Mouse (Mus musculus): ENCODE measurements around the gene Ppp2r5e.

Gene Ppp2r5e

DNA sequence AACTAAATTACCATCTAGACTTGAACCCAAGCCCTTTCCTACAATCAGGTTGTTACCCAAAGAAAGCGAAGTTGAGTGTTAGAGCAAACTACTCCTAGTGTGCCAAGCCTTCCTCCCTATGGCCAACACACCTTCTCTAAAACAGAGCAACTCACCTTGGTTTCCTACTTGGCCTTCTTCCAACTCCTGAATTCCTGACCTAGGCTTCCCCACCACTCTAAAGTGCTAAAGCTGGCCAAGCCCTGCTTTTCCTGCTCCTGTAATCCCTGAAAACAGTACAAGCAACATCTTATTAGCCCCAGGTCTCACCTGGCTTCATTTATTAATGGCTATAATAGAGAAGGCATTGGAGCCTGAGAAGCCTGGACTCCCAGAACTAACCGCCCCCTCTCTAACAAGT is 17.0 kb downstream of the Ppp2r5e start:
- in situ Hi-C loops (cut with MboI, MseI), result no loop called here

DNA sequence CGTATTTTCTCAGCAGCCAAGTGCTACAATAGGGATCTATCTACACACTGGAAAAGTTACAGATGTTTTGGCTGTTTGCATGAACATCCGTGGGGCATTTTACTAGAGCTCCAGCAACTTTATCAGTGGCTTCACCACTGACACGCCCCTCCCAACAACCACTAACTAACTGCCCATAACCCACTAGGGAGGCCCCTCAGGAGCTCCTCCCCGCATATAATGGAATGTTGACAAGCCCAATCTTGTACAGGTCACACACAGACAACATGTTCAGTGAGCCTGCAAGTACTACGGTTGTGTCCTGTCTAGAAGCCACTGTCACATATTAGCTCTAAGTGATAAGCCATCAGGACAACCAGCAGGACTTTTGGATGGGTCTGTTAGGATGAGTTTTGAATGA is 18.8 kb downstream of the Ppp2r5e start:
- in situ Hi-C loops (cut with MboI, MseI), result no loop called here

DNA sequence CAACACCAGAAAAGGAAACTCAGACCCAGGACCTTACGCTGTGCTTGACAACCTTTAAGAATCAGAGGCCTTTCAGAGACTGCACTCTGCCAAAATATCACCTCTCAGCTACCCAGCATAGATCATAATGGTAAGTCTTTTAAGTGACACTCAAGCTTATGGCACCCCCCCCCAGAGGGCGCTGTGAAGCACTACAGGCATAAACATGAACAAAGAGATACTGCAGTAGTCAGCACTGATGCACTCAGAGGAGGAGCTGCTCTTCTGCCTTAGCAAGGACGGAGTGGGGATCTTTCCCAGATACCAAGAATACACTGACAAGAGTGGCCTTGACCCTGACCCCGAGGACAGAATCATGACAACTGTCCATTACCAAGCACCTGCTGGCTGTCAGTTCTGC is 23.8 kb downstream of the Ppp2r5e start:
- in situ Hi-C loops (cut with MboI, MseI), result no loop called here

DNA sequence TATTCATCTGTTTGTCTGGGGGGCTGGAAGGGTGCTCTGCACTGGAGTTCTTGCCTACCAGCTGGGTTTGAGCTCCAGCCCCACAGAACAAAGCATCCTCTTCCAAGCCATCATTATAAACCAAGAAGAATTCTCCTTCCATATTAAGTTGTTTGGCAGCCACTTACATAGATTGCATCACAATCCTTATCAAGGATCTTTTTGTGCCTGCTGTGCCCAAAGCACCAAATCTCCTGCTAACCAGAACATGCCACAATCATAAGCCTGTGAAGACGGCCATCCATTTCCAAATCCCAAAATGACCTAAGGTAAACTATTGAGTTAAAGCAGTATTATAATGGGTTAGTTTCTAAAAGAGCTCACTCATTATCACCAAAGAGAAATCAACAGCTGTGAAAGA is 25.9 kb downstream of the Ppp2r5e start:
- in situ Hi-C loops (cut with MboI, MseI), result no loop called here

DNA sequence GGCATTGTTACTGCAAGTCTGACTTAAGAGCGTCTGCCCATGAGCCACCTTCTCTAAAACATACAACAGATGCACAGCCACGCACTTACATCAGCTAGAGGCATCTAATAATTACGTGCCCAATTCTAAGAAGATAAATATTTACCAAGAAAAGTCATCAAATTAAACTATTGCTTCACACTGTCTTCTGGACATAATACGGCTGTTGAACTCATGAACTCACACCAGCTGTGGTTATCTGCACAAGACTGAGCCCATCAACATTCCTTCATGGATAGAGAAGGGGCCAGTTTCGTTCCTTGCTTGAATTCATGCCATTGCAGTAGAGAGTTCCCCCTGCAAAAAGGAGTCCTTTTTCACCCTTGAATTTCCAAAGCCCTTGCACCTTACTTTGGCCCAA is 28.3 kb downstream of the Ppp2r5e start:
- in situ Hi-C loops (cut with MboI, MseI), result no loop called here

DNA sequence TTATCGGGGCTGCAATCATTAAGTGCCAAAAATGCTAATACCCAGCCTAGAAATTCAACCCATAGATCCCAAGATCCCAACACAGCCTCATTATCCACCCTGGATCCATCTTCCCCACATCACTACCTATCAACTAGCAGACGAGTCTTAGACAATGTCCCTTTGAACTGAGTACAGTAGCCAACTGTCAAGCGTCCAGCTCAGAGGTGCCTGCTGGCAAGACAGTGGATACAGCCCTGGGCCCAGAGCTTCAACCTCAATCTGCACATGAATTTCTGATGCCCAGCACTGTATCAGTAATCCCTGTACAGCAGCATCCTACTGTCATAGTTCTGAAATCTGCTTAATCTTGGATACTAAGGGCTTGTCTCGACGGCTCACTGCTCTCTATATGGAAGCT is 30.3 kb downstream of the Ppp2r5e start:
- in situ Hi-C loops (cut with MboI, MseI), result no loop called here

DNA sequence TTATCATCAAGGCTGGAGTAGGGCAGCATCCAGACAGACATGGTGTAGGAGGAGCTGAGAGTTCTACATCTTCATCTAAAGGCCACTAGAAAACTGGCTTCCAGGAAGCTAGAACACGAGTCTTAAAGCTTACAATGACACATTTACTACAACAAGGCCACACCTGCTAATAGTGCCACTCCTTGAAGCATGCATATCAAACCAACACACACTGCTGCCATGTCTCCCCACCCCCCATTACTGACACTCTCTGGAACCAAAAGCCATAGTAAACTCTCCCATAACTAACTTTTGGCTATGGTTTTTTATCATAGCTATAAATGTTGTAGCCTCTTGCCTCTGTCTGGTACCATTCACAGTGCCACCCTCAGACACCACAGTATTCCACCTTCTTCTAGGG is 31.5 kb downstream of the Ppp2r5e start:
- in situ Hi-C loops (cut with MboI, MseI), result no loop called here

DNA sequence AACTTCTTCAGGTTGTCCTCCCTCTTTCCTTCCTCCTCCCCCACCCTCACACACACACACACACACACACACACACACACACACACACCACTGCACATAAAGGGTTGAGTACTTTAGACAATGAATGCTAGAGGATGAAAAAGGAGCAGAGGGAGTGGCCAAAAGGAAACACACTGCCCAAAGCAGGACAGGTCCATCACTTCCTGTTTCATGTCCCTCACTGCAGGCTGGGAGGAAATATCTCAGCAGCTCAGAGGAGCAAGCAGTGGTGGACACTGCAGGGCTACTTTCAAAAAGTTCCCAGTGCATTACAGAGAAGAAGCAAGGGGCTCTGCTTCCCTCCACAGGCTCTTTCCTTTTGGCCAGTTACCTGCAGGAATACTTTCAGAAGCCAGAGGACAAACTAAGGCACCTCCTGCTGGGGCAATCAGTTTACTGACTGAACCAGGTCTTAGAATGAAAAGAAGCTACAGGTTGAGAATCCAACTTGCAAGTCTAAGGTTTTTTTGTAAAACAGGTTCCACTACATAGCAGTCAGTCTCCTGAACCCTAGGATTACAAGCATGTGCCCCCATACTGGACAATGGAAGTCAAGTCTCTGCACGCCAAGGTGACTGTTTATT is 32.9 kb downstream of the Ppp2r5e start:
- in situ Hi-C loops (cut with MboI, MseI), result no loop called here

DNA sequence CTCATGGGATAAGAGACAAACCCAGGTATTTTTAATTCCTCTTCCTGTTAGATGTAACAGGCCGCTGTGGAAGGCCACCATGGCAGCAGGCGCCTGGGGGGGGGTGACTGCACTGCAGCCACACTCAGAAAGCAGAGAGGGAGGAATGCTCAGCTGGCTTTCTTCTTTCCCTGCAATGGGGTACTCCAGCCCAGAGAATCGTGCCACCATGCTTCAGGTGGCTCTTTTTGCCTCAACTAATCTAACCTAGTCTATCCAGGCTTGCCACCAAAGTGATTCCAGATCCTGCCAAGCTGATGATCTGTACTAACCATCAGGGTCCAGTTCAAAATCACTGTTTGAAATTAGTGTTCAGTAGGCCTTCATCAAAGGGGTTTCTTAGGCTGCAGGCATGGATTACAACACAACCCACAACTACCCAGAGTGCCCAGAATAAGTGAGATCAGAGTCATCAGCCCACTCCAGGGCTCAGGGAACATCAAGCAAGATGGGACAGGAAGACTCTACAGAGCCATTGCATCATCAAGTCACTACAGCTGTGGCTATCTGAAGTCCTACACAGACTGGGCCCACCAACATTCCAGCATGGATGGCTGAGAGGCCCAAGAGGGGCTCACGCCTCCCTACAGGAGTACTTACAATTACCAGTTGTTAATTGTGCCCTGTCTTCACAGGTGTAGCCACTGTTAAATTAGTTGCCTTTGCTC is 35.2 kb downstream of the Ppp2r5e start:
- in situ Hi-C loops (cut with MboI, MseI), result no loop called here

DNA sequence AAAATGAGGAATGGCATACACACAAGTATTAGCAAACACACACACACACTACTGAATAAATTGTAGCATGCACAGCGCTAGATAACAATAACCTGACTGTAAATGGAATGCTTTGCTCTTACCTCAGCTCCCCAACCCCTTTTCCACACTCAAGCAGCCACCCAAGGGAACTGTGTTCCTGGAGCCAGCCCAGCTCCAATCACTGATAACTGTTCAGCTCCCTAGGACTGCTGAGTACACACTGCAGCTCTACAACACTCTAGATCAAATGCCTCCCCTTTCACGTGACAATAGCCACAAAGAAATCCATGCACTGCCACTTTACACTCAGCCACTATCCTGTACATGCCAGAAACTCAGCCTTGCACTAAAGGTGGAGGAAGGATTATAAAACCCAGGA is 36.8 kb downstream of the Ppp2r5e start:
- in situ Hi-C loops (cut with MboI, MseI), result no loop called here

DNA sequence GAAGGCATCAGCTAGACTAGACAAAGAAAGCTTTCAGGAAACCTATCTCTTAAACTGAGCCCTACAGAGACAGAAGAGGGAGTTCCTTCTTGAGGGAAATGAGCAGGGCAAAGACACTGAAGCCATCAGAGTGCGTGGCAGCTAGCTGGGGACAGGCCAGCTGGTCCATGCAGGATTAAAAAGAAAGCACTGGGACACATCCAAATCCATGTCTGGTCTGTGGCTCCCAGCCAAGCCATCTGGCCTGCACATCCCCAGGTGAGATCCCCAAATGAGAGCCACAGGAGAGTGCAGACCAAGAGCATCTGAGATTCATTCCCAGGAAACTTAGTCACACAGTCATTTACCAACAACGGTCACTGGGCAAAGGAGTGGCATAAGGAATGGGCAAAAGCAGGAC is 38.2 kb downstream of the Ppp2r5e start:
- in situ Hi-C loops (cut with MboI, MseI), result no loop called here

DNA sequence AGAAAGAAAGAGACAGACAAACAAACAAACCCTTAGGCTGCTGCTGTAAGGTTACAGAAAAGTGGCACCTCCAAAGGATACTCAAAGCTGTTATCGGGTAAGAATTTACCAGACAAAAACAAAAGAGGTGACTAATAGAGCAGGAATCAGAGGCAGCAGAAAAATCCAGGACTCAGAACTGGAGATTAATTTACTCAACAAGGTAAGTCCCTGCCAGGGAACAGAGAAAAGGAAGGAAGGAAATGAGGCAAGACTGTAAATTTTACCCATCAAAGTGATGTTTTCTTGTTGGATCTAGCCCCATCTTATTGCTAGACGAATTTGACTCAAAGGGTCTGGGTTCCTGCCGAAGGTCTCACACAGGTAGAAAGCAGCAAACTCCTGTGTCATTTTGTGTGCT is 41.0 kb downstream of the Ppp2r5e start:
- in situ Hi-C loops (cut with MboI, MseI), result no loop called here

DNA sequence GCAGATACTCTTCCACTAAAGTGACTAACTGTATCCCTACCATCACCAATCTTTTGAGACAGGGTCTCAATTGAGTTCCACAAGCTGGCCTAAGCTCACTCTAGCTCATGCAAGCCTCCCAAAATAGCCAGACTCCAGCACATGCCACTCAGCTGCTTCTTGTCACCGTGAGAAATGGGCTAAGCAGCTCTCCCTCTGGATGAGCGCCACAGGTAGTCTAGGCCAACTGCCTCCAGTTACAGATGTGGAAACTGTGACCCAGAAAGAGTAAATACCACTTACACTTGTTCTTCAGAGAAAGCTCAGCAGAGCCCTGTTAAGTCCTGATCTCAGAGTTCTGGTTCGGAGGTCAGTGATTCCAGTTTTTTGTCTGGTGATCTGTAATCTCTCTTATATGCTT is 43.7 kb downstream of the Ppp2r5e start:
- in situ Hi-C loops (cut with MboI, MseI), result no loop called here

DNA sequence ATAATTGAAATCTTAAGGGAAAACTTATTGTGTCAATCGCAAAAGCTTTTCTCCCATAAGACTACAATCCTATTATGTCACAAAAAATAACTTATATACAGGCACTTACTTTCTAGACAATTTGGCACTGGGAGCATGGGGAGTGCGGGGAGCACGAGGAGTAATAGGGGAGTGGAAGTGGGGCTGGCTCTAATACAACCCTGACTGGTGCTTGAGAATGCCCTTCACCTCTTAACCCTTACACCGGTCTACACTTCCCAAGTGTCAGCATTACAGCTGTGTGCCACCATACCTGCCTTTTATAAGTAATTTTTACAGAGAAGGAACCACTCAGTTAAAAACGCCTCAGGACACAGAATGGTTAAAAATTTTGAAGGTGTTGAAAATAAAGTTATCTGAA is 44.4 kb downstream of the Ppp2r5e start:
- in situ Hi-C loops (cut with MboI, MseI), result no loop called here

DNA sequence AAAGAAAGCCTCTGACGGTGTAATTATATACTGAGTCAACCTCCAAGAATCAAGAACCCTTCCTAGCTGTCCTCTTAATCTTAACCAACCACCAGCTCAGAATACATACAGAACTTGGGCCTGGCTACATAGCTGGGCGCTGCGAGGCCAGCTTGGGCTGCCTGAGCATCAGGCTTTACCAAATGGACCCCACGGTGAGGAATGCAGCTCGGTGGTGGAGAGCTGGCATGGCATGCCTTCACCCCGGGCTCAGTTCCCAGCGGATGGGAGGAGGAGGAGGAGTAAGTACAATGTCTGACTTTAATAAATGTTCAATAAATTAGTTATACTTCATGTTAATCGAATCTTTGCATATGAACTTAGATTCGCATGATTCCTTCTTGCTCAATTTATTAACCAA is 47.0 kb downstream of the Ppp2r5e start:
- in situ Hi-C loops (cut with MboI, MseI), result no loop called here

DNA sequence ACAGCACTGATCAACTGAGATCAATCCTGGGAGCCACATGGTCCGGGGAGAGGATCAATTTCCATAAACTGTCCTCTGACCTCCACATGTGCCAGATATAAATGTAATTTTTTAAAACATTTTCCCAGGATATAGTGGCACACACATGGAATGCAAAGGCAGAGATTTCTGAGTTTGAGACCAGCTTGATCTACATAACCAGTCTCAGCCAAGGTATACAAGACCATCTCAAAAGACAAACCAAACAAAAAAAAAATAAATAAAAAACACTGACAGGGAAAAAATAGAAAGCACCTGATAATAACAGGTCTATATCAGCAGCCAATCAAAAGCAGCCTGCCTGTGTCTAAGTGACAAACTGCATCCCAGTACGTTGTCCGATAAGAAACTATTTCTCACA is 48.9 kb downstream of the Ppp2r5e start:
- in situ Hi-C loops (cut with MboI, MseI), result no loop called here

DNA sequence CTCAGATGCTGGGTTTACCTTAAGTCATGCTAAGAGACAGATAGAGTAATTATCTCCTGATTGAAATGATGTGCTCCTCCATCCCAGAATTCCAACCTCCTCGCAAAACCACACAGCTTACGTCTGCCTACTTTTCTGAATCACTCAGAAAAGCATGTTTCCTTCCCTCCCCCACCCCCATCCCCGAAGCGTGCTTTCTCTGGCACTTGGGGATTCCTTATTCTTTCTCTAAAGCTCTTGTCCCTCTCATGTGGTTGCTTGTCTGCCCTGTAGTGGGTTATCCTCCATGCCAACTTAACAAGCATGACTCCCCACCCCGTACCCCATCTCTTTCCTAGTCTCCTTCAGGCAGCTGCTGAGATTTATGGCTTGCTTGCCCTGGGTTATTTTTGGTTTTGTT is 49.8 kb downstream of the Ppp2r5e start:
- in situ Hi-C loops (cut with MboI, MseI), result no loop called here

DNA sequence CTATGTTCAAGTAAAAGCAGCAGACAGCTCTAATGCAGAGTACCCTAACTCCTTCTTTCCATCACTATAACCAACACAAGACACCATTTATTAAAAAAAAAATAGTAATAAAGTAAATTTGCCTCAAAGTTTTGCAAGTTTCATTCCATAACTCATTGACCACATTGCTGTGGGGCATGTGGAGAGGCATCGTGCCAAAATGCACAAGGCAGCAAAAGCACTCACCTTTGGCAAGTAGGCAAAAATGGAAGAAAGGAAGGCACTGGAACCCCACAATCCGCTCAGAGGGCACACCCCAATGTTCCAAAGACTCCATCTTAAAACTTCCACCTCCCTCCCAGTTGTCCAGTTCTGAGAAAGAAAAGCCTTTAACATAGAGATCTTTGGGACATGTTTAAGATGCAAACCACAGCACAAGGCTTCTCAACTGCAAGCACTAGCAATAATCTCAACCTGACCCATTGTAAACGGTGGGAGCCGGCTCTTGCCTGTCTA is 50.6 kb downstream of the Ppp2r5e start:
- in situ Hi-C loops (cut with MboI, MseI), result no loop called here

DNA sequence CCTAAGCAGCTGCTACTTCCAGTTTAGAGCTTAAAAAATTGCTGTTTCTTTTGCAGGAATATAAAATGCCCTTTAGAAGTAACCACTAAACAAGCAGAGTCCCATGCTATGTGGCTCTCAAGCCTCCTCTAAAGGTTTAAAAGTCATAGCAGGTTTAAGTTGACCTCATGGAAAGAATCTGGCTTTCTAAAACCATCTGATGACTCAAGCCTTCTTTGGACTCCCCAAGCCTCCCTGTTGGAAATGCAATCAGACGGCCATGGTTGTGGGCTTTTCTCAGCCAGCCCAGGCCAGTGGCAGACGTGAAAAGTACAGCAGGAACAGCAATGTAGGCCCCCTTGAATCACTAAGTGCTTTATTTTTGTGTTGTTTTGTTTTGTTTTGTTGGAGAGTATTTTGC is 51.4 kb downstream of the Ppp2r5e start:
- in situ Hi-C loops (cut with MboI, MseI), result no loop called here

DNA sequence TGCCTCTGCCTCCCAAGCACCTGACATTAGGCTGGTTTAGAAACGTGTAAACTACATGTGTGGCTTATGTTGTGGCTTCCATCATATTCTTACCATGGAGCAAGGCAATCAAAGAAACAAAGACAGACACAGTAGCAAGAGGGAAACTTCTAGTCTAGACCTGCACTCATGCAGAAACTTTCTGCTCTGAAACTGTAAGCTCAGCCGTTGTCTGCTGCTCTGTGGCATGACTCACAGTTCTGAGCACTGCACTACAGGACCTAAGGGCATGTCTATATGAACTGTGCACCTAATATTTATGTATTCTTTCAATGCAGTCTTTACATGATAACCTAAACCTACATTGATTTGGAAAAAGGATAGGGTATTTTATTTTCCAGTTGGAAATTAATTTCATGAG is 51.8 kb downstream of the Ppp2r5e start:
- in situ Hi-C loops (cut with MboI, MseI), result no loop called here

DNA sequence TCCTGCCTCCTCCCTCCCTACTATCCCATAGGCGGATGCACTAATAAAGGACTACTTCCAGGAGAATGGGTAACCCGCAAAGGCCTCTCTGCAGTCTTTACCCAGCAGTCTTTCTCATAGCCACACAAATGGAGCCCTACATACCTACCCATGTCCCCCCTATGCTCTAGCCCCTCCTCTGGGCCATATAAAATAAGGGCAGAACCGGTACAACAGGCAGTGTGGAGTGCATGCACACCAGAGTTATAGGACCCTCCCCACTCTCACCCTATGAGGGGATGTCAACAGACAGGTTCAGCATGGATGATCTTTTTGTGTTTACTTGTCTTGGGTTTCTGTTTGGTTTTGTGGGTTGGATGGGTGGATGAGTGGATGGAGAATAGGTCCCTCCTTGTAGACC is 52.7 kb downstream of the Ppp2r5e start:
- in situ Hi-C loops (cut with MboI, MseI), result no loop called here

DNA sequence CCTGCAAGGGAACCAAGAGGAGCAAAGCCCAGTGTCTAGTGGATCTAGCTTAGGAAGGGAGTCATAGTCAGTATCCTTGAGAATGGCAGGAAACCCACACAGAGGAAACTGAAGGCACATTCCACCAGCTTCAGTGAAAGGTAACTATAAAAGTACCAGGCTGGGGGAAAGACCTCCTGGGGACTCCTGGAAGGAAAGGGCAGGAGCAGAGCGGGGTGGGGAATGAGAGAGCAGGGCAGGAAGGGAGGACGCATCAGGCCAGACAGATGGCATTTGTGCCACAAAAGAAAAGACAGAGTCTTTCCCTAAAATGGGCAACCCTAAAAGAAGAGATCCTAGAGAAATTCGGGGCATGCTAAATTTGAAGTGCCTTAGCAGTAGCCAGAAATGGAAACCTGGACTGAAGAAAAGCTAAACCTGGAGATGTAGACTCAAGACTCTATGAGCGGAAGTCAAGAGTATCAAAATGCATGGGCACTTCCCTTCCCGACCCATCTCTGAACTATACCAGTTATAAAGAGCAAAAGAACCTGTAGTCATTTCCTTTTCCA is 55.3 kb downstream of the Ppp2r5e start:
- in situ Hi-C loops (cut with MboI, MseI), result no loop called here

DNA sequence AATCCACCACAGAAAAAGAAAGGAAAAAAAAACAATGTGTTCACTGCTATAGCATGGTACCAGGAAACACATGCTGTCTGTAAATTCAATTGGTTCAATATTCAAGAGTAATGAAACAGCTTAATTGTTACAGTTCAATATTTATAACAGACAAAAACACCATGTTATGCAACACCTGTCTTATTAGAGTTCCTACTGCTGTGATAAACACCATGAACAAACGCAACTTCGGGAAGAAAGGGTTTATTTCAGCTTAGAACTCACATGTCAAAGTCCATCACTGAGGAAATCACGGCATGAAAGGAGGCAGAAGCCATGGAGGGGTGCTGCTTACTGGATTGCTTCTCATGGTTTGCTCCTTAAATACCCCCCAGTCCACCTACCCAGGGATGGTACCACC is 56.8 kb downstream of the Ppp2r5e start:
- in situ Hi-C loops (cut with MboI, MseI), result no loop called here

All from T-helper 2 cell (primary cell).